Comparison of ENCODE assay signal across 25 mouse cellular contexts in the genomic region with DNA sequence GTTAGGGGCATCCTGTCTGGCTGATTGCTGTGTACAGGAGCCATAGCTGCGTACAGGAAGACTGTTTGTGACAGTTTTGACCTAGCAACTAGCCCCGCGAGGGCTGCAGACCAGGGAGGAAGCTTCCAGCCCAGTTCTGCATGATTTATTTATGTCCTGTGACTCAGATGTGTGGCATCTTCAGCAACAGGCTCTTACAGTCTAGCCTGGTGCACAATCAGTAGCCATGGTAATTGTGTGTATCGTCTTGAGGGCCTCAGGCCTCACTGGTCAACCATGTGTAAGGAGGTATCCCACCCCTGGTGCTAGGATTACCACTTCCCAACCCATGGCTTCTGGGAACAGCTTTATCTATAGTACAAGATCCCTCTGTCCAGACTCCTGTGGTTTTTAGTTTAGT. TPM values are rescaled to one million over a fixed set of nuclear protein-coding genes. Genes with fewer than 3 reads are reported as not detected.
DNase-seq lines count a peak whose midpoint lies in the region; ATAC-seq and TF ChIP-seq lines count a peak whose summit lies in the region.
"Had no signal": no experiment of that assay in that cellular context is flagged by ENCODE, and none has a peak within 500 bp of the region (broad histone marks: within the 10 kb centered on the region; RNA-seq: fewer than 3 reads in every experiment).

No protein-coding gene starts in this region.

- intact Hi-C loops in gastrocnemius, adult 2 months (cut with DNase I), result no loop called here

- no peak for DNase-seq in gastrocnemius, adult 2 months
- DNase-seq in gastrocnemius, adult 18-20 months (ENCODE audit: low spot score), result no peak
- no peak for DNase-seq in kidney, postnatal 0 days (ENCODE audit: low spot score)
- no peak for DNase-seq in kidney, postnatal 36 days
- peak; percentile 21 for DNase-seq in brain, adult 2 months (ENCODE audit: low read depth, low spot score)
- DNase-seq in lung, postnatal 25 days (ENCODE audit: low spot score), result no peak
- DNase-seq in spleen, postnatal 4 days (ENCODE audit: low spot score in 2 of 2), result no peak
- DNase-seq: adrenal gland, adult 2 months; adrenal gland, postnatal 25 days; cerebellum, adult 2 months; cerebellum, postnatal 10 days; forebrain, postnatal 0 days; gastrocnemius, postnatal 25 days; heart, postnatal 4 days had no signal

- no peak for TF ChIP-seq CTCF in gastrocnemius, adult 2 months (IDR thresholded peaks at IDR 0.05)
- no peak for TF ChIP-seq CTCF in kidney, postnatal 0 days (IDR thresholded peaks at IDR 0.05; ENCODE audit: low read depth)

- no peaks in the 10 kb centered on the region for H3K27me3 ChIP-seq in kidney, postnatal 0 days (ENCODE audit: insufficient read depth, low read length)
- H3K27me3 ChIP-seq: CH12.LX; forebrain, embryonic 13.5 days; hindbrain, embryonic 12.5 days had no signal

- 0 out of 2 replicates have a peak overlapping the region, but pooled peaks have one; percentile 31 for H3K27ac ChIP-seq in gastrocnemius, adult 2 months
- H3K27ac ChIP-seq in kidney, postnatal 0 days, result no peak overlapping the region
- H3K27ac ChIP-seq: embryonic facial prominence, embryonic 10.5 days; forebrain, embryonic 13.5 days; hindbrain, embryonic 12.5 days had no signal

- H3K4me1 ChIP-seq in kidney, postnatal 0 days (replicated peaks; ENCODE audit: insufficient read depth, low read length), result no peaks in the 10 kb centered on the region
- H3K4me1 ChIP-seq: forebrain, embryonic 13.5 days; hindbrain, embryonic 12.5 days had no signal

- peaks cover 14% of the 10 kb centered on the region for H3K36me3 ChIP-seq in kidney, postnatal 0 days (ENCODE audit: insufficient read depth, low read length)

- no peak overlapping the region for H3K9ac ChIP-seq in kidney, postnatal 0 days (ENCODE audit: low read depth, low read length)
- H3K9ac ChIP-seq: forebrain, embryonic 13.5 days; forebrain, postnatal 0 days; hindbrain, embryonic 12.5 days had no signal

- no peaks in the 10 kb centered on the region for H3K9me3 ChIP-seq in kidney, postnatal 0 days (replicated peaks; ENCODE audit: low read length)
- H3K9me3 ChIP-seq: embryonic facial prominence, embryonic 10.5 days; forebrain, embryonic 13.5 days; hindbrain, embryonic 12.5 days had no signal

- H3K4me2 ChIP-seq in kidney, postnatal 0 days (ENCODE audit: low read length), result no peak overlapping the region
- H3K4me2 ChIP-seq: forebrain, embryonic 13.5 days; heart, embryonic 11.5 days; hindbrain, embryonic 12.5 days had no signal

- H3K4me3 ChIP-seq in gastrocnemius, adult 2 months, result no peak overlapping the region
- no peak overlapping the region for H3K4me3 ChIP-seq in kidney, postnatal 0 days (replicated peaks; ENCODE audit: low read depth, low read length)
- H3K4me3 ChIP-seq: embryonic facial prominence, embryonic 10.5 days; forebrain, embryonic 13.5 days; hindbrain, embryonic 12.5 days had no signal

- ATAC-seq in kidney, postnatal 0 days (replicated peaks; ENCODE audit: low FRiP score, low read depth), result 0 out of 2 replicates have a peak, but pooled peaks have one; percentile 21
- ATAC-seq: activated CD4-positive, CD25-positive, alpha-beta regulatory T cell, adult 4 months; forebrain, embryonic 13.5 days; forebrain, postnatal 0 days; hindbrain, embryonic 16.5 days; inflammation-experienced regulatory T-cells, adult 6 months had no signal

- 52% methylated on average over 4 of the region's 4 CpGs for WGBS in kidney, postnatal 0 days

RNA-seq across cellular contexts. Expression of a gene that starts 32.6 kb away (rescaled TPM):
- total RNA-seq in gastrocnemius, adult 2 months (2021), result not detected
- not detected for total RNA-seq in gastrocnemius, adult 18-20 months (2021)
- polyA plus RNA-seq in kidney, postnatal 0 days (2015; fragmentation: Nextera tagmentation; extraction: Ambion mirVana), result 8.9 and 11.2 TPM in 2 replicates
- total RNA-seq: gastrocnemius, postnatal 25 days had no signal

RNA-seq across cellular contexts. Expression of a gene that starts 40.9 kb away (rescaled TPM):
- 10 to 100 TPM; 19.9 to 34.9 TPM for total RNA-seq in gastrocnemius, adult 2 months (2021)
- total RNA-seq in gastrocnemius, adult 18-20 months (2021), result 10 to 100 TPM; 20.0 to 24.5 TPM
- polyA plus RNA-seq in kidney, postnatal 0 days (2015; fragmentation: Nextera tagmentation; extraction: Ambion mirVana), result 8.8 and 9.8 TPM in 2 replicates

RNA-seq across cellular contexts. Expression of a gene that starts 41.9 kb away (rescaled TPM):
- not detected for total RNA-seq in gastrocnemius, adult 2 months (2021)
- not detected for total RNA-seq in gastrocnemius, adult 18-20 months (2021)
- polyA plus RNA-seq in kidney, postnatal 0 days (2015; fragmentation: Nextera tagmentation; extraction: Ambion mirVana), result 0.33 TPM in 2 replicates
- total RNA-seq: adrenal gland, adult 2 months; adrenal gland, postnatal 25 days; CH12.LX; gastrocnemius, postnatal 25 days; granulocyte monocyte progenitor cell, adult 5-6 weeks had no signal
- polyA plus RNA-seq: activated CD4-positive, CD25-positive, alpha-beta regulatory T cell, adult 4 months; adrenal gland, adult 2 months; heart, embryonic 16.5 days; inflammation-experienced regulatory T-cells, adult 6 months; intestine, postnatal 0 days had no signal
